Mouse (Mus musculus): ENCODE measurements around the gene Slc51a.
A peak's percentile ranks its signal among the peaks of the same experiment; 100 is the strongest.
"Not testable (repeated sequence)": the region's sequence is repeated elsewhere in the genome, so short reads cannot be mapped to it uniquely, and the experiment has no call there.

The Slc51a gene

GRCm38 (mm10) chr16:32509066-32509942 lies 21.6 kb upstream of the Slc51a start:
- peak; percentile 36 for DNase-seq

- DNase-seq, result no peak
Measured at GRCm38 (mm10) chr16:32508506-32509065, 20.9 kb upstream of the Slc51a start.

GRCm38 (mm10) chr16:32508035-32508434 lies 20.4 kb upstream of the Slc51a start:
- DNase-seq, result no peak

- peak; percentile 75 for DNase-seq
Measured at GRCm38 (mm10) chr16:32507407-32507806, 19.7 kb upstream of the Slc51a start.

GRCm38 (mm10) chr16:32506868-32507267 lies 19.2 kb upstream of the Slc51a start:
- DNase-seq, result no peak

GRCm38 (mm10) chr16:32506298-32506697 lies 18.6 kb upstream of the Slc51a start:
- no peak for DNase-seq

- DNase-seq, result no peak
Measured at GRCm38 (mm10) chr16:32503633-32504032, 16.0 kb upstream of the Slc51a start.

- no peak for DNase-seq
Measured at GRCm38 (mm10) chr16:32502621-32503335, 15.1 kb upstream of the Slc51a start.

GRCm38 (mm10) chr16:32501459-32501858 lies 13.8 kb upstream of the Slc51a start:
- DNase-seq, result no peak

GRCm38 (mm10) chr16:32499430-32500037 lies 11.9 kb upstream of the Slc51a start:
- peak; percentile 91 for DNase-seq

GRCm38 (mm10) chr16:32498996-32499395 lies 11.3 kb upstream of the Slc51a start:
- no peak for DNase-seq

- no peak for DNase-seq
Measured at GRCm38 (mm10) chr16:32495965-32496364, 8.3 kb upstream of the Slc51a start, which contains the start of gene Zdhhc19. Gene Zdhhc19, plus strand, starts transcription at chr16:32496265.

- DNase-seq, result not testable (repeated sequence)
Measured at GRCm38 (mm10) chr16:32494371-32494770, 6.7 kb upstream of the Slc51a start.

GRCm38 (mm10) chr16:32488939-32489338 lies 1.3 kb upstream of the Slc51a start:
- no peak for DNase-seq

GRCm38 (mm10) chr16:32486046-32486445 lies 1.6 kb downstream of the Slc51a start:
- DNase-seq, result no peak

GRCm38 (mm10) chr16:32485209-32485608 lies 2.5 kb downstream of the Slc51a start:
- no peak for DNase-seq

GRCm38 (mm10) chr16:32484431-32484871 lies 3.2 kb downstream of the Slc51a start:
- peak; percentile 42 for DNase-seq

- no peak for DNase-seq
Measured at GRCm38 (mm10) chr16:32479415-32479814, 8.3 kb downstream of the Slc51a start.

- no peak for DNase-seq
Measured at GRCm38 (mm10) chr16:32477315-32477714, 10.4 kb downstream of the Slc51a start.

GRCm38 (mm10) chr16:32472276-32473015 lies 15.2 kb downstream of the Slc51a start:
- peak; percentile 18 for DNase-seq

- no peak for DNase-seq
Measured at GRCm38 (mm10) chr16:32469404-32470105, 18.1 kb downstream of the Slc51a start.

GRCm38 (mm10) chr16:32468488-32468887 lies 19.2 kb downstream of the Slc51a start:
- no peak for DNase-seq

All from embryo, embryonic 11 days (tissue).